Comparison of ENCODE assay signal across 21 mouse cellular contexts in the genomic region with DNA sequence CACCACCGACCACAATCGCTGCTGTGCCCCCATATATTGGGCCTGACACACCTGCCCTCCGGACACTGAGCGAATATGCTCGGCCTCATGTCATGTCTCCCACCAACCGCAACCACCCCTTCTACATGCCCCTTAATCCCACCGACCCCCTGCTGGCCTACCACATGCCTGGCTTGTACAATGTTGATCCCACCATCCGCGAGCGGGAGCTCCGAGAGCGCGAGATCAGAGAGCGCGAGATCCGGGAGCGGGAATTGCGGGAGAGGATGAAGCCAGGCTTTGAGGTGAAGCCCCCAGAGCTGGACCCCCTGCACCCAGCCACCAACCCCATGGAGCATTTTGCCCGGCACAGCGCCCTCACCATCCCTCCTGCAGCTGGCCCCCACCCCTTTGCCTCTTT. TPM values are rescaled to one million over a fixed set of nuclear protein-coding genes. Genes with fewer than 3 reads are reported as not detected.
"Had no signal": no experiment of that assay in that cellular context is flagged by ENCODE, and none has a peak within 500 bp of the region (broad histone marks: within the 10 kb centered on the region; RNA-seq: fewer than 3 reads in every experiment).

No protein-coding gene starts in this region.

- H3K4me2 ChIP-seq: liver, embryonic 15.5 days; lung, embryonic 15.5 days; midbrain, embryonic 11.5 days; midbrain, embryonic 13.5 days had no signal

- H3K4me3 ChIP-seq: liver, embryonic 15.5 days; lung, embryonic 15.5 days; megakaryocyte, embryonic 14.5 days; midbrain, embryonic 13.5 days had no signal

- DNase-seq: liver, postnatal 0 days; lung, adult 2 months; lung, postnatal 14 days; lung, postnatal 36 days; retina, postnatal 1 day; right cerebral cortex, adult 18-20 months; right cerebral cortex, postnatal 25 days; right cerebral cortex, postnatal 4 days; spleen, adult 18-20 months; thymus, adult 18-20 months; thymus, postnatal 14 days; thymus, postnatal 36 days had no signal

- H3K9me3 ChIP-seq: liver, embryonic 15.5 days; lung, embryonic 15.5 days; megakaryocyte, embryonic 14.5 days; midbrain, embryonic 13.5 days had no signal

- H3K9ac ChIP-seq: liver, embryonic 15.5 days; liver, postnatal 0 days; lung, embryonic 15.5 days; midbrain, embryonic 13.5 days had no signal

- H3K27ac ChIP-seq: liver, embryonic 15.5 days; lung, embryonic 15.5 days; macrophage; midbrain, embryonic 13.5 days had no signal

- H3K4me1 ChIP-seq: liver, embryonic 15.5 days; midbrain, embryonic 13.5 days had no signal

- ATAC-seq: liver, postnatal 0 days; midbrain, embryonic 13.5 days had no signal

- H3K27me3 ChIP-seq: liver, embryonic 15.5 days; lung, embryonic 15.5 days; megakaryocyte, embryonic 14.5 days; midbrain, embryonic 13.5 days had no signal

RNA-seq across cellular contexts. Expression of a gene that starts 35.1 kb away (rescaled TPM):
- total RNA-seq: megakaryocyte progenitor cell, adult 5-6 weeks; monocyte, adult 5-6 weeks had no signal
- polyA plus RNA-seq: liver, embryonic 15.5 days; liver, postnatal 0 days; lung, adult 2 months; macrophage; thymus, postnatal 0 days had no signal
